Mouse (Mus musculus): Measurements from ENCODE around the gene Nkiras1. TPM values are rescaled to one million over a fixed set of nuclear protein-coding genes. Genes with fewer than 3 reads are reported as not detected.
A peak's percentile ranks its signal among the peaks of the same experiment; 100 is the strongest.

Nkiras1 gene
- polyA plus RNA-seq, 1 experiment from 2014 or later: 14.6 TPM

DNA sequence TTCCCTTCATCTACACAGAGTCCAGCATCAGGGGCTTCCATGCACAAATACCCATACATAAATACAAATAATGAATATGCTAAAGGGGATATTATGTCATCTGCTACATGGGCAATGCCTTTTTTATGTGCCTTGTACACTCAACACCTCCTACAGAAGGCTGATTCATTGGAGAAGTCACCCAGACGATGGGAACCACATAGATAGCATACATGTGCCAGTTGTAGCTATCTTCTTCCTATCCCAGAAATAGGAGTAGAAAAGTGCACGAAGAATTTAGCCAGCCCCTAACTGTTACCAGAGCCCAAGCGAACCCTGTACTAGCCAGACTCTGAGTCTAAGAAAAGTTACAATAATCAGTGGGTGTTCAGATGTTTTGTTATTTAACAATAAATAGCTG lies 21.2 kb downstream of the Nkiras1 start:
- Histone ChIP-seq H3K4me3 (ENCODE audit: low read length) (no peak overlapping the region), H3K36me3 (ENCODE audit: control insufficient read depth, insufficient read depth, low read length) (no peaks in the 10 kb centered on the region), H3K4me1 (replicated peaks; ENCODE audit: control insufficient read depth, insufficient read depth, low read length) (peaks cover 5% of the 10 kb centered on the region; the same call in 1 of the 2 replicates), H3K9me3 (ENCODE audit: control insufficient read depth, low read length) (no peaks in the 10 kb centered on the region), H3K4me2 (ENCODE audit: low read depth, low read length) (no peak overlapping the region), H3K27ac (ENCODE audit: low read length) (no peak overlapping the region), H3K9ac (ENCODE audit: low read length) (no peak overlapping the region), H3K27me3 (ENCODE audit: control insufficient read depth, insufficient read depth, low read depth, low read length) (no peaks in the 10 kb centered on the region)
- ATAC-seq (ENCODE audit: low read depth): no peak
- 84% methylated on average over 3 of the region's 3 CpGs for WGBS

DNA sequence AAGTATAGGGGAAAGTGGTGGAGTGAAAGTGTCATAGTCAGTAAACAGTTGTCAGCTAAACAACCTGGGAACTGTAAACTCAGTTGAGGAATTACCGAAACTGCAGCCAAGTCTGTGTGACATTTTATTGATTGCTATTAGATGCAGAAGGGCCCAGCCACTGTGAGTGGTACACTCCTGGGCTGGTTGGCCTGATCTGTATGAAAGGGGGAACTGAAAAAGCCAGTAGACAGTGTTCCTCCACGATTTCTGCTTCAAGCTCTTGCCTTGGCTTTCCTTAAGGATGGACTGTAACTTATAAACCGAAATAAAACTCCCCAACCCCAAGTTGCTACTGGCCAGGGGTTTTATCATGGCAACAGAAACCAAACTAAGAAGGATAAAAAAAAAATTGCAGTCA lies 21.6 kb downstream of the Nkiras1 start:
- Histone ChIP-seq H3K4me2 (ENCODE audit: low read depth, low read length) (no peak overlapping the region), H3K4me1 (replicated peaks; ENCODE audit: control insufficient read depth, insufficient read depth, low read length) (peaks cover 2% of the 10 kb centered on the region; the same call in 1 of the 2 replicates), H3K9ac (ENCODE audit: low read length) (no peak overlapping the region), H3K4me3 (ENCODE audit: low read length) (no peak overlapping the region), H3K9me3 (ENCODE audit: control insufficient read depth, low read length) (no peaks in the 10 kb centered on the region), H3K27me3 (ENCODE audit: control insufficient read depth, insufficient read depth, low read depth, low read length) (no peaks in the 10 kb centered on the region), H3K27ac (ENCODE audit: low read length) (no peak overlapping the region), H3K36me3 (ENCODE audit: control insufficient read depth, insufficient read depth, low read length) (no peaks in the 10 kb centered on the region)
- ATAC-seq (ENCODE audit: low read depth): no peak
- WGBS: 81% methylated on average over 3 of the region's 3 CpGs

DNA sequence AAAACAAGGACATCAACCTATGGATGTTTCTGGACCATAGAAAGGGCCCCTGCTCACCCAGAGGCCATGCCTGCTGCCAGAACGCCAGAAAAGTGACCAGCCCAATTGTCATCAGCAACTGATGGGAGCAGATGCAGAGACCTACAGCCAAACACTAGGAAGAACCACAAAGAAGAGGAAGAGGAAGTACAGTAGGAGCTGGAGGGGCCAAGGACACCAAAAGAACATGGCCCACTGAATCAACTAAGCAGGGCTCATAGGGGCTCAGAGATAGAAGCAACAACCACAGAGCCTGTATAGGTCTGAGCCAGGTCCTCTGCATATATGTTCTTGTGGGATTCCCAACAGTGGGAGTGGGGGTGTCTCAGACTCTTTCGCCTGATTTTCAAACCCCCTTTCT lies 26.5 kb downstream of the Nkiras1 start:
- no peak for ATAC-seq (ENCODE audit: low read depth)
- H3K27ac ChIP-seq (ENCODE audit: low read length): no peak overlapping the region
- no peaks in the 10 kb centered on the region for H3K9me3 ChIP-seq (ENCODE audit: control insufficient read depth, low read length)
- no peaks in the 10 kb centered on the region for H3K4me1 ChIP-seq (replicated peaks; ENCODE audit: control insufficient read depth, insufficient read depth, low read length)
- WGBS: 85% methylated on average over 2 of the region's 2 CpGs
- no peaks in the 10 kb centered on the region for H3K36me3 ChIP-seq (ENCODE audit: control insufficient read depth, insufficient read depth, low read length)
- no peak overlapping the region for H3K4me3 ChIP-seq (ENCODE audit: low read length)
- no peak overlapping the region for H3K9ac ChIP-seq (ENCODE audit: low read length)
- H3K4me2 ChIP-seq (ENCODE audit: low read depth, low read length): no peak overlapping the region
- H3K27me3 ChIP-seq (ENCODE audit: control insufficient read depth, insufficient read depth, low read depth, low read length): no peaks in the 10 kb centered on the region

DNA sequence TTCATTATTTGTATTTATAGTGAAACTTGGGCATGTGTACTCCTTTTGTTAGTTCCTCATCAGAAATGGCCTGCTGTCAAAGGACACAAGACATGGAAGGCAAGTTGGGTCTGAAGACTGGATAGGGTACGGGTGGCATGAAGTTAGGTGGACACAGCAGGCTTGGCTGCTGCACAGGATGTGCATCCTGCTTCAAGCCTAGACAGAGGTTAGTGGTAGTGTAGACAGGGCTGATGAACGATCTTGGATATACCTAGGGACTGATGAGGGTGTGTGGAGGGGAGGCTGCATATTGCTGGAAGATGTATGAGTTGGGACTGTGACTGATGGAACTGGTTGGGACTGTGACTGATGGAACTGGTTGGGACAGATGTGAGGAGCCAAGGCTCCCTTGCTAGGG lies 27.9 kb downstream of the Nkiras1 start:
- Histone ChIP-seq H3K27me3 (ENCODE audit: control insufficient read depth, insufficient read depth, low read depth, low read length) (no peaks in the 10 kb centered on the region), H3K9ac (ENCODE audit: low read length) (no peak overlapping the region), H3K4me1 (replicated peaks; ENCODE audit: control insufficient read depth, insufficient read depth, low read length) (no peaks in the 10 kb centered on the region), H3K9me3 (ENCODE audit: control insufficient read depth, low read length) (no peaks in the 10 kb centered on the region), H3K4me2 (ENCODE audit: low read depth, low read length) (no peak overlapping the region), H3K36me3 (ENCODE audit: control insufficient read depth, insufficient read depth, low read length) (no peaks in the 10 kb centered on the region), H3K4me3 (ENCODE audit: low read length) (no peak overlapping the region), H3K27ac (ENCODE audit: low read length) (no peak overlapping the region)
- no peak for ATAC-seq (ENCODE audit: low read depth)
- 90% methylated on average over 2 of the region's 2 CpGs for WGBS

DNA sequence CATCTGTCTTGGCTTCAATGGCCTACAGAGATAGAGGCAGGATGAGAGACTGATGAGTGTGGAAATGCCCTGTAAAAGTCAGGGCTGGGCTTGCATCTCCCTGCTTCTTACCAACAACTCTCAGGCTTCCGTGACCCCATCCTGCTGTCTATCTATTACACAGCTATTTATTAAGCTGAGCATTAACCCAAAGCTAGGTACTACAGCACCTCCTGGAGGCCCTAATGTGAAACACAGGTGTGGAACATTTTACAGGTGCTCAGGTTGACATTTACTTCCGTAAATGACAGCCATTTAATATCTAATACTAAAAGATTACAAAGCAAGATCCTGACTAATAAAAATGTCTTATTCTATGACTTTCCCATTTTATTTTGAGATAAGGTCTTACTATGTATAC lies 29.7 kb downstream of the Nkiras1 start:
- Histone ChIP-seq H3K9me3 (ENCODE audit: control insufficient read depth, low read length) (no peaks in the 10 kb centered on the region), H3K27ac (ENCODE audit: low read length) (no peak overlapping the region), H3K9ac (ENCODE audit: low read length) (no peak overlapping the region), H3K4me1 (replicated peaks; ENCODE audit: control insufficient read depth, insufficient read depth, low read length) (no peaks in the 10 kb centered on the region), H3K36me3 (ENCODE audit: control insufficient read depth, insufficient read depth, low read length) (no peaks in the 10 kb centered on the region), H3K27me3 (ENCODE audit: control insufficient read depth, insufficient read depth, low read depth, low read length) (no peaks in the 10 kb centered on the region), H3K4me2 (ENCODE audit: low read depth, low read length) (no peak overlapping the region), H3K4me3 (ENCODE audit: low read length) (no peak overlapping the region)
- WGBS: 88% methylated on average over 2 of the region's 2 CpGs
- no peak for ATAC-seq (ENCODE audit: low read depth)

DNA sequence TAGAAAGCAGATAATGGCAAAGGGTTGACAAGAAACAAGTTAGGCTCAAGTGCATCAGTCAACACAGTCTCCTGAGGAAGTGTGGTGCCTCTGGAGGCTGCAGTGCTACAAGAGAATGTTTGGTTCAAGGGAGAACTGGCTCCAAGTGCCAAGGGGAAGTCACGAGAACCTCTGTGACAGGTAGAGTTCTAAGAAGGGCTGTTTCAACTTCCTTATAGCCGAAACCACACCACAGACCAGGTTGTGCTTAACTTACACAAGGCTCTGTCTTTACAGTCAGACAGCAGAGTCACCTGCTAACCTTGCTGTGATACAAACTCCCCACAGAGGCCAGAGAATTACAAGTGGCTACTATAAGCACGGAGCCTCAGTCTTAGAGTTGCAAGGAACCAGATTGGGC lies 30.7 kb downstream of the Nkiras1 start:
- Histone ChIP-seq H3K27me3 (ENCODE audit: control insufficient read depth, insufficient read depth, low read depth, low read length) (no peaks in the 10 kb centered on the region), H3K27ac (ENCODE audit: low read length) (no peak overlapping the region), H3K4me1 (replicated peaks; ENCODE audit: control insufficient read depth, insufficient read depth, low read length) (no peaks in the 10 kb centered on the region), H3K4me3 (ENCODE audit: low read length) (no peak overlapping the region), H3K9me3 (ENCODE audit: control insufficient read depth, low read length) (no peaks in the 10 kb centered on the region), H3K36me3 (ENCODE audit: control insufficient read depth, insufficient read depth, low read length) (no peaks in the 10 kb centered on the region), H3K9ac (ENCODE audit: low read length) (no peak overlapping the region), H3K4me2 (ENCODE audit: low read depth, low read length) (no peak overlapping the region)
- 54% methylated on average over 3 of the region's 3 CpGs for WGBS
- ATAC-seq (ENCODE audit: low read depth): peak; percentile 43

DNA sequence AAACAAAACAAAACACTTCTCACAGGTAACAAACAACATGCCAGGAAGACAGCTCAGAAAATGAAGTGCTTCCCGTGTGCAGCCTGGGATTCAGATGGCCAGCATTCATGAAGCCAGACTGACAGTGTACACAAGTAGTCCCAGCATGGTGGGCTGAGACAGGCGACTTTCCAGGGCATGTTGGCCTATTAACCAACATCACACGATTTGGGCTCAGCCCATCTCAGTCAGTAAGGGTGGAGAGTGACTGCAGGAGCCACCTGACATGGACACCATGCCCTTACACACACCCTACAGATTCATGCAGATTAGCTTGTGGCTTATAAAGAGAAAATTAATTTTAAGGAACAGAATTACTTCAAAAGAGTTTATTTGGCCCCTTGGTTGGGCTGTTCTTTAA lies 31.8 kb downstream of the Nkiras1 start:
- Histone ChIP-seq H3K36me3 (ENCODE audit: control insufficient read depth, insufficient read depth, low read length) (no peaks in the 10 kb centered on the region), H3K4me1 (replicated peaks; ENCODE audit: control insufficient read depth, insufficient read depth, low read length) (no peaks in the 10 kb centered on the region), H3K9ac (ENCODE audit: low read length) (no peak overlapping the region), H3K9me3 (ENCODE audit: control insufficient read depth, low read length) (no peaks in the 10 kb centered on the region), H3K27me3 (ENCODE audit: control insufficient read depth, insufficient read depth, low read depth, low read length) (no peaks in the 10 kb centered on the region), H3K4me2 (ENCODE audit: low read depth, low read length) (no peak overlapping the region), H3K4me3 (ENCODE audit: low read length) (no peak overlapping the region), H3K27ac (ENCODE audit: low read length) (no peak overlapping the region)
- no peak for ATAC-seq (ENCODE audit: low read depth)
- WGBS: 63% methylated on average over 3 of the region's 3 CpGs

DNA sequence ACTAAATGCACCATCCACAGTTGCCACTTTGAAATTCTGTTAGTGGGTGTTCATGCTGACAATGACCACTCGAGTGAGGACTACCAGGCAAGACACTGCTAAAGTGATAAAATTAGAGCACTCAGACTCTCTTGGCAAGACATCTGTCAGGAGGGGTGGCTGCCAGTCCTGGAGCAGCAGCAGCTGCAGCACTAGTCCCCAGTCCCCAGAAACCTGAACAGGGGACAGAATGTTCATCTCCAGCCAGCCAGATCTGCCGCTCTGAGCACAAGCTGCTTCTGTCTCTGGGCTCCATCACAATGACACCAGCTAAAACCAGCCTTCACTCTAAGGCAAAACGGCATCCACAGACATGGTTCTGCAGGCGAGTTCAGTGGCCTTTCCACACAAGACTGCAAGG lies 32.3 kb downstream of the Nkiras1 start:
- no peak overlapping the region for H3K9ac ChIP-seq (ENCODE audit: low read length)
- no peak overlapping the region for H3K4me2 ChIP-seq (ENCODE audit: low read depth, low read length)
- 0 out of 2 replicates have a peak, but pooled peaks have one; percentile 20 for ATAC-seq (ENCODE audit: low read depth)
- no peaks in the 10 kb centered on the region for H3K4me1 ChIP-seq (replicated peaks; ENCODE audit: control insufficient read depth, insufficient read depth, low read length)
- H3K9me3 ChIP-seq (ENCODE audit: control insufficient read depth, low read length): no peaks in the 10 kb centered on the region
- WGBS: 78% methylated on average over 4 of the region's 4 CpGs
- H3K27ac ChIP-seq (ENCODE audit: low read length): no peak overlapping the region
- no peaks in the 10 kb centered on the region for H3K36me3 ChIP-seq (ENCODE audit: control insufficient read depth, insufficient read depth, low read length)
- H3K4me3 ChIP-seq (ENCODE audit: low read length): no peak overlapping the region
- no peaks in the 10 kb centered on the region for H3K27me3 ChIP-seq (ENCODE audit: control insufficient read depth, insufficient read depth, low read depth, low read length)

DNA sequence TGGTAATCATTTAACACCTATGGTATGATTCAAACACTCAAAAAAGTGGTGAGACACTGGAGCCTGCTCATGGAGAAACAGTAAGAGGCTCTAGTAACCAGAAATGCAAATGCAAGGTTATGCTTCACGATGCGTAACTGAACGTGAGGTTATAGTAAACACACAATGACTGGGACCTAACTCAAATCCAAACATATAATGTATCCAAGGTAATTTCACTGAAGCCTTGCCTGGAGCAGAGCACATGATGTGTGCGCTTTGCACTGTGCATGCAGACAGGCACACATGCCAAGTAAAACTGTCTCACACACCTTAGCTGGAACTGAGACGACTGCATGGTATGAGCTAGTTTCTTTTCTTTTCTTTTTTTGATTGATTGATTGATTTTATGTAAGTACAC lies 33.2 kb downstream of the Nkiras1 start:
- Histone ChIP-seq H3K4me2 (ENCODE audit: low read depth, low read length) (no peak overlapping the region), H3K9me3 (ENCODE audit: control insufficient read depth, low read length) (no peaks in the 10 kb centered on the region), H3K4me3 (ENCODE audit: low read length) (no peak overlapping the region), H3K36me3 (ENCODE audit: control insufficient read depth, insufficient read depth, low read length) (no peaks in the 10 kb centered on the region), H3K27ac (ENCODE audit: low read length) (no peak overlapping the region), H3K9ac (ENCODE audit: low read length) (no peak overlapping the region), H3K27me3 (ENCODE audit: control insufficient read depth, insufficient read depth, low read depth, low read length) (no peaks in the 10 kb centered on the region), H3K4me1 (replicated peaks; ENCODE audit: control insufficient read depth, insufficient read depth, low read length) (no peaks in the 10 kb centered on the region)
- 87% methylated on average over 5 of the region's 5 CpGs for WGBS
- ATAC-seq (ENCODE audit: low read depth): no peak

All from lung, embryonic 16.5 days (tissue).